Mouse (Mus musculus): Measurements from ENCODE around the gene Phldb2.

Phldb2 gene

GRCm38 (mm10) chr16:45737880-45738279 is 215.5 kb downstream of the Phldb2 start:
- DNase-seq (ENCODE audit: low spot score in 2 of 2), result no peak

- DNase-seq (ENCODE audit: low spot score in 2 of 2), result no peak
These were observed 216.7 kb downstream of the Phldb2 start for GRCm38 (mm10) chr16:45736724-45737123.

- DNase-seq (ENCODE audit: low spot score in 2 of 2), result no peak
These were observed 224.2 kb downstream of the Phldb2 start for GRCm38 (mm10) chr16:45729163-45729562.

GRCm38 (mm10) chr16:45724742-45725102 is 228.7 kb downstream of the Phldb2 start:
- DNase-seq (ENCODE audit: low spot score in 2 of 2), result no peak

GRCm38 (mm10) chr16:45724061-45724741 is 229.2 kb downstream of the Phldb2 start, which contains the start of gene Tagln3:
TSS of gene Tagln3 (minus strand) at chr16:45724608.
- no peak for DNase-seq (ENCODE audit: low spot score in 2 of 2)

- DNase-seq (ENCODE audit: low spot score in 2 of 2), result no peak
These were observed 230.1 kb downstream of the Phldb2 start for GRCm38 (mm10) chr16:45723172-45723901.

GRCm38 (mm10) chr16:45722460-45722951 is 230.9 kb downstream of the Phldb2 start:
- DNase-seq (ENCODE audit: low spot score in 2 of 2), result no peak

GRCm38 (mm10) chr16:45720022-45720630 is 233.3 kb downstream of the Phldb2 start:
- DNase-seq (ENCODE audit: low spot score in 2 of 2), result no peak

GRCm38 (mm10) chr16:45718296-45718695 is 235.1 kb downstream of the Phldb2 start:
- DNase-seq (ENCODE audit: low spot score in 2 of 2), result no peak

- DNase-seq (ENCODE audit: low spot score in 2 of 2), result no peak
These were observed 238.8 kb downstream of the Phldb2 start for GRCm38 (mm10) chr16:45714489-45715150.

GRCm38 (mm10) chr16:45713878-45714277 is 239.5 kb downstream of the Phldb2 start:
- DNase-seq (ENCODE audit: low spot score in 2 of 2), result no peak

- no peak for DNase-seq (ENCODE audit: low spot score in 2 of 2)
These were observed 240.1 kb downstream of the Phldb2 start for GRCm38 (mm10) chr16:45713261-45713660.

- no peak for DNase-seq (ENCODE audit: low spot score in 2 of 2)
These were observed 242.1 kb downstream of the Phldb2 start for GRCm38 (mm10) chr16:45711263-45711662.

- no peak for DNase-seq (ENCODE audit: low spot score in 2 of 2)
These were observed 254.1 kb downstream of the Phldb2 start for GRCm38 (mm10) chr16:45699301-45699700.

- no peak for DNase-seq (ENCODE audit: low spot score in 2 of 2)
These were observed 255.4 kb downstream of the Phldb2 start for GRCm38 (mm10) chr16:45697996-45698395.
